ENCODE assay signal across 15 mouse cellular contexts in the genomic region with DNA sequence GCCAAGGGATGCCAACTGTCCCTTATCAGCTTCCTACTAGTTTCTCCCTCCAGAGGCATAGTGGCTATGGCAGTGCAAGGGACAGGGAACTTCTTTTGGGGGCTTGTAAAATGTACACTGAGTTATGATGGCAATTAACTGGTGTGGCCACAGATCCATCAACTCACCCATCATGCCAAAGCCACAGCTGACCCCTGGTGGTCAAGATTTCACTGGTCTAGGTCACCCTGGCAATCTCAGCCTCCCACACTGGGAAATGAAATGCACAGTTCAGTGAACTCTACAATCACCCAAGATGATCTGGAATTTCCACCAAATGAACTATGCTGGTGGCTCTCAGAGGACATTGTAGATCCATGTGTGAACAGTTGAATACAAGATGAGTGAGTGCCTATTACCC. TPM values are rescaled to one million over a fixed set of nuclear protein-coding genes. Genes with fewer than 3 reads are reported as not detected.
"Had no signal": no experiment of that assay in that cellular context is flagged by ENCODE, and none has a peak within 500 bp of the region (broad histone marks: within the 10 kb centered on the region; RNA-seq: fewer than 3 reads in every experiment).

No protein-coding gene starts in this region.

- H3K27me3 ChIP-seq: liver, embryonic 15.5 days; megakaryocyte, embryonic 14.5 days; midbrain, embryonic 15.5 days; neural tube, embryonic 13.5 days had no signal

- H3K27ac ChIP-seq: left cerebral cortex, adult 2 months; limb, embryonic 10.5 days; liver, embryonic 15.5 days; lung, embryonic 15.5 days; macrophage; midbrain, embryonic 15.5 days; neural tube, embryonic 13.5 days had no signal

- H3K4me3 ChIP-seq: left cerebral cortex, adult 2 months; limb, embryonic 10.5 days; liver, embryonic 15.5 days; lung, embryonic 15.5 days; megakaryocyte, embryonic 14.5 days; midbrain, embryonic 15.5 days; neural tube, embryonic 13.5 days had no signal

- H3K4me2 ChIP-seq: liver, embryonic 11.5 days; liver, embryonic 15.5 days; lung, embryonic 15.5 days; midbrain, embryonic 11.5 days; midbrain, embryonic 15.5 days; neural tube, embryonic 13.5 days had no signal

- H3K36me3 ChIP-seq: limb, embryonic 10.5 days; liver, embryonic 15.5 days; lung, embryonic 15.5 days; midbrain, embryonic 15.5 days; neural tube, embryonic 13.5 days had no signal

- ATAC-seq: inflammation-experienced regulatory T-cells, adult 6 months; midbrain, embryonic 15.5 days had no signal

- DNase-seq: lung, postnatal 14 days; retina, postnatal 1 day; right cerebral cortex, postnatal 4 days; thymus, postnatal 4 days had no signal

- H3K4me1 ChIP-seq: liver, embryonic 15.5 days; megakaryocyte, embryonic 14.5 days; midbrain, embryonic 15.5 days; neural tube, embryonic 13.5 days had no signal

- H3K9me3 ChIP-seq: limb, embryonic 10.5 days; liver, embryonic 15.5 days; lung, embryonic 15.5 days; megakaryocyte, embryonic 14.5 days; midbrain, embryonic 15.5 days; neural tube, embryonic 13.5 days had no signal

- H3K9ac ChIP-seq: liver, embryonic 15.5 days; lung, embryonic 15.5 days; midbrain, embryonic 15.5 days; neural tube, embryonic 13.5 days had no signal

RNA-seq across cellular contexts. Expression of a gene that starts 42.2 kb away (rescaled TPM):
- polyA plus RNA-seq: limb, embryonic 10.5 days; liver, embryonic 15.5 days; macrophage had no signal
